Mouse (Mus musculus) thymus, adult 2 months (tissue): ENCODE measurements around the gene Epop. TPM values are rescaled to one million over a fixed set of nuclear protein-coding genes. Genes with fewer than 3 reads are reported as not detected.

Experiments used
- DNase-seq: peaks from one replicate; pipeline ENCODE4 v3.0.0; 2021
- H3K27ac ChIP-seq: fragments of 200-500 bp; 2 replicates; pipeline ENCODE4 v1.5.1; 2012; ENCODE audit warnings: low read length, control low read depth; ENCODE audit not compliant: control insufficient read depth, insufficient read depth
- H3K27me3 ChIP-seq: fragments of 200-500 bp; 2 replicates; pipeline ENCODE4 v1.6.1; 2012; ENCODE audit warnings: mild to moderate bottlenecking, low read length, moderate library complexity, mixed read lengths; ENCODE audit not compliant: control insufficient read depth, insufficient read depth
- H3K36me3 ChIP-seq: fragments of 200-500 bp; 2 replicates; pipeline ENCODE4 v1.6.1; 2012; ENCODE audit warnings: mild to moderate bottlenecking, low read length, moderate library complexity; ENCODE audit not compliant: control insufficient read depth, insufficient read depth
- H3K4me1 ChIP-seq: fragments of 200-500 bp; replicated peaks from 2 replicates; pipeline ENCODE4 v1.6.1; 2012; ENCODE audit warnings: low read length; ENCODE audit not compliant: control insufficient read depth, insufficient read depth
- H3K4me3 ChIP-seq: fragments of 200-500 bp; 2 replicates; pipeline ENCODE4 v1.5.1; 2012; ENCODE audit warnings: mild to moderate bottlenecking, low read length, control low read depth, moderate library complexity; ENCODE audit not compliant: control insufficient read depth, insufficient read depth
- CTCF ChIP-seq: fragments of 200-500 bp; IDR thresholded peaks from 2 replicates; pipeline ENCODE4 v1.5.1; 2012; ENCODE audit warnings: mild to moderate bottlenecking, control low read depth, low read length, moderate library complexity, borderline replicate concordance; ENCODE audit not compliant: control insufficient read depth, poor library complexity, insufficient read depth; ENCODE audit errors: extremely low read depth
- POLR2A ChIP-seq: fragments of 200-500 bp; IDR thresholded peaks from 2 replicates; pipeline ENCODE4 v1.6.1; 2012; ENCODE audit warnings: mild to moderate bottlenecking, low read length, control low read depth, moderate library complexity; ENCODE audit not compliant: control insufficient read depth, poor library complexity, insufficient read depth; ENCODE audit errors: extremely low read depth
- WGBS: fragments of 180-500 bp; shearing (Covaris S2); methylation state at CpG from one replicate; pipeline ENCODE4 v1.1.7; 2018; 5-methylcytosine and 5-hydroxymethylcytosine counted together
- polyA plus RNA-seq: library from polyadenylated mRNA; depleted of rRNA; stranded (reverse); fragments of >200 nt; gene quantifications from 2 replicates; pipeline ENCODE4 v1.2.3, GENCODE M21; 2012; rRNA removed

Gene Epop
- polyA plus RNA-seq, 1 experiment, result 5.6 TPM

DNA sequence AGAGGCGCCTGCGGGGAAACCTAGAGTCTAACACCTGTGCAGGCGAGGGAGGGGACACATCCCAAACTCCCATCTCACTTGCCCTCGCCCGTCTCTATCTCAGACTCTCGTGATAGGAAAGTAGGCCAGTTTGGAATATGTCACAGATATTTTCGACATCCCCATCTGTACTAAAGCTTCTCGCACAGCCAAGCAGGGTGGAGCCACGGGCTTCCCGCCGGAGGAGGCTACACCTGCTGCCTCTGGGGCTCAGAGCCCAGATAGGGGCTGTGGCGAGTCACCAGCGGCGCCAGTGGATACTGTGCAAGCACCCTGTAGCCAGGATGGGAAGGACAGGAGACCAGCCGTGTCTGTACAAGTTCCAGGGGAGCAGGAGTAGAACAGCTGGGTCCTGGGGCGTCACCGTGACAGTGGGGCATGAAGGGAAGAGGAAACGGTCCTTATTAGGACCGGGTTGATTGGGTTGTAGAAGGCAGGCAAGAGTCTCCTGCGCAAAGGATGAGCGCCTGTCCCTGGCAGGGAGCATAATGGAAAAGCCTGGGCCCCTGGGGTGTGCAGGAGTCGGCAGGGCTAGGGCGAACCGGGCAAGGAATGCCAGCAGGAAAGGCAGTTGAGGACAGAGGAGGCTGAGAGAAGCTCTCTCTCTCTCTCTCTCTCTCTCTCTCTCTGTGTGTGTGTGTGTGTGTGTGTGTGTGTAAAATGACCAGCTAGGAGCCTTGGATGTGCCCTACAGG is 39.1 kb downstream of the Epop start:
- Histone ChIP-seq H3K27ac (no peak overlapping the region), H3K36me3 (no peaks in the 10 kb centered on the region), H3K4me1 (no peaks in the 10 kb centered on the region), H3K27me3 (no peaks in the 10 kb centered on the region), H3K4me3 (no peak overlapping the region)
- no peak for DNase-seq
- 89% methylated on average over 24 of the region's 24 CpGs for WGBS
- TF ChIP-seq CTCF (no peak), POLR2A (no peak)

- 90% methylated on average over 10 of the region's 10 CpGs for WGBS
- Histone ChIP-seq H3K36me3 (no peaks in the 10 kb centered on the region), H3K27me3 (no peaks in the 10 kb centered on the region), H3K4me1 (no peaks in the 10 kb centered on the region), H3K4me3 (no peak overlapping the region), H3K27ac (no peak overlapping the region)
- no peak for DNase-seq
- TF ChIP-seq CTCF (no peak), POLR2A (no peak)
These were observed 40.3 kb downstream of the Epop start for GRCm38 (mm10) chr11:97589216-97589615.

GRCm38 (mm10) chr11:97585932-97586331 is 43.6 kb downstream of the Epop start:
- Histone ChIP-seq H3K27ac (no peak overlapping the region), H3K27me3 (no peaks in the 10 kb centered on the region)

GRCm38 (mm10) chr11:97584476-97584875 is 45.0 kb downstream of the Epop start:
- Histone ChIP-seq H3K4me3 (no peak overlapping the region), H3K27me3 (no peaks in the 10 kb centered on the region), H3K36me3 (no peaks in the 10 kb centered on the region), H3K27ac (no peak overlapping the region), H3K4me1 (no peaks in the 10 kb centered on the region)
- WGBS, result 97% methylated on average over 7 of the region's 7 CpGs
- DNase-seq, result no peak
- TF ChIP-seq POLR2A, result no peak
- no peak for TF ChIP-seq CTCF

More at GRCm38 (mm10) chr11:97585932-97586331, 43.6 kb downstream of the Epop start:
- TF ChIP-seq CTCF (no peak), POLR2A (no peak)
- DNase-seq, result no peak
- 72% methylated on average over 10 of the region's 10 CpGs for WGBS
- Histone ChIP-seq H3K4me1 (no peaks in the 10 kb centered on the region), H3K36me3 (no peaks in the 10 kb centered on the region), H3K4me3 (no peak overlapping the region)

DNA sequence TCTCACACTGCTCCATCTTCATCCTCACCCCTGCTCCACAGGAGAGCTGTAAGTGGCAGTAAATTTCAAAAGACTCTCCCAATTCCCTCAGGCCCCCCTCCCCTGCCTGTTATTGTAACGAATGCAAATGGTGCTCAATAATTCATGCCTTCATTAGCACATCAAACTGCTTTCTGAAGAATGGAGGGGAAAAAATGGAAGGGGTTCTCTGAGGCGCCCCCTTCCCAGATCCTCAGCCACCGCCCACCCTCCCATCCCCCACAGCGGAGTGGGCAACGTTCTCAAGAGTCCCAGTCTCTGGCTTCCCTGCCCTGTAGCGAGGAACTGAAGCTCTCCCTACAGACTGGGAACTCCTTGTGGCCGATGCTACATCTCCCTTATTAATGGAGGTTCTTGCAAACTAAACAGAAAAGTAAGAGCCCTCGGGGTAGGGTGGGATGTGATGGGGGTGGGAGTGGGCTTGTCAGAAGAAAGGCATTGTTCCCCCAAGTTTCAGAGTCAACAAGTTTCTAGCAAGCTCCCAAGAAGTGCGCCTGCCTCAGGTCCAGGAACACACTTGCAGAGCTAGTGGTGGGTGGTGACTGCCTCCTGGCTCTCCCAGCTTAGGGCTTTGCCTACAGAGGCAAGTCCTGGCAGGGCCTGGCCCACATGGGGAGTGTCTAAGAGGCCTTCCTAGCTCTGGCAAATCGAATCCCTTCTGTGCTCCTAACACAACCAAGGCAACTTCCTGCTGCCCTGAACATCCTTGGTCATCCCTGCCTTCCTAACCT is 50.2 kb downstream of the Epop start:
- Histone ChIP-seq H3K4me1 (peaks cover 7% of the 10 kb centered on the region), H3K36me3 (no peaks in the 10 kb centered on the region), H3K27ac (no peak overlapping the region), H3K27me3 (peaks cover 4% of the 10 kb centered on the region; the same call in 1 of the 2 replicates), H3K4me3 (no peak overlapping the region)
- TF ChIP-seq POLR2A (no peak), CTCF (no peak)
- WGBS, result 61% methylated on average over 10 of the region's 10 CpGs
- DNase-seq, result no peak

DNA sequence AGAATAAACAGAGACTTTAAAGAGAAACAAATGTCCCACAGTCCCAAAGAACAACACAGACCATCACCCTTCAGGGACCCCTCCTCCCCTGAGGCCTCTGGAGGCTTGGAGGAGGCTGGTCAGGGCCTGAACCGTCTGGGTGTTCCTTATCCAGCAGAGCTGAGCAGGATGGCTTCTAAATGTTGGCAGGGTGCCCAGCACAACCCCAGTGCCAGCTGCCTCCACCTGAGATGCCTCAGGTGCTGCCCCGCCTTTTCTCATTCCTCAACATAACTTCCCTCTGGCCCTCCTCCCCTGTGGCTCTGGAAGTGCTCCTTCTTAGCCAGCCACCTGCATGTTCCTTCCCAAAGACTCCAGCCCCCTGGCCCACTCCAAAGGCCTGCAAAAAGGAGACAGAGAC is 51.2 kb downstream of the Epop start:
- Histone ChIP-seq H3K27me3 (peaks cover 9% of the 10 kb centered on the region; the same call in 1 of the 2 replicates), H3K27ac (no peak overlapping the region)

More for the DNA sequence above, 51.2 kb downstream of the Epop start:
- no peak for DNase-seq
- H3K4me3 ChIP-seq, result no peak overlapping the region
- WGBS, result 27% methylated on average over 2 of the region's 2 CpGs
- TF ChIP-seq POLR2A (no peak), CTCF (no peak)
- no peaks in the 10 kb centered on the region for H3K36me3 ChIP-seq
- peaks cover 7% of the 10 kb centered on the region for H3K4me1 ChIP-seq

Other genes starting within 250 kb of the Epop start
- 13.3 and 18.0 TPM in 2 replicates for gene Arhgap23, start 214.2 kb downstream of the Epop start, polyA plus RNA-seq
- not detected in 2 replicates for gene 4933428G20Rik, start 129.4 kb downstream of the Epop start, polyA plus RNA-seq
- gene Srcin1, start 53.5 kb downstream of the Epop start, polyA plus RNA-seq, result 0.32 and 0.55 TPM in 2 replicates
- gene Mllt6, start 33.7 kb upstream of the Epop start, polyA plus RNA-seq, result 89.5 and 99.1 TPM in 2 replicates
- gene Cisd3, start 56.1 kb upstream of the Epop start, polyA plus RNA-seq, result 24.9 and 25.3 TPM in 2 replicates
- gene Pcgf2, start 70.8 kb upstream of the Epop start, polyA plus RNA-seq, result 22.6 and 28.2 TPM in 2 replicates
- gene Psmb3, start 73.7 kb upstream of the Epop start, polyA plus RNA-seq, result 421 and 477 TPM in 2 replicates
- 28.2 and 34.8 TPM in 2 replicates for gene Pip4k2b, start 115.0 kb upstream of the Epop start, polyA plus RNA-seq
- 14.9 and 16.6 TPM in 2 replicates for gene Cwc25, start 136.9 kb upstream of the Epop start, polyA plus RNA-seq
- gene 1700001P01Rik, start 146.2 kb upstream of the Epop start, polyA plus RNA-seq, result 0.38 and 0.50 TPM in 2 replicates
- gene Rpl23, start 152.7 kb upstream of the Epop start, polyA plus RNA-seq, result 140 and 154 TPM in 2 replicates
- 167 and 178 TPM in 2 replicates for gene Lasp1, start 169.3 kb upstream of the Epop start, polyA plus RNA-seq
- gene B230217C12Rik, start 211.1 kb upstream of the Epop start, polyA plus RNA-seq, result 4.7 and 6.2 TPM in 2 replicates